Mouse (Mus musculus) G1E (cell line): ENCODE measurements at regions not wholly inside any gene's neighbourhood (a gene's known extent, or its start where the extent isn't known, plus 50 kb on each side); places are given as distances from the start of the nearest gene placed in this dataset.

Experiments
- CTCF ChIP-seq: IDR thresholded peaks from 2 replicates; pipeline ENCODE4 v1.5.1; 2012; ENCODE audit warnings: low read depth, low read length, inconsistent platforms, mixed read lengths
- GATA1 ChIP-seq: IDR thresholded peaks from 2 replicates; pipeline ENCODE4 v1.6.1; 2012; ENCODE audit warnings: borderline replicate concordance, low read length, inconsistent platforms, mixed read lengths
- GATA2 ChIP-seq: IDR thresholded peaks from 2 replicates; pipeline ENCODE4 v1.6.1; 2012; ENCODE audit warnings: low read depth, low read length, inconsistent platforms, borderline replicate concordance
- POLR2AphosphoS5 ChIP-seq: IDR thresholded peaks from 2 replicates; pipeline ENCODE4 v1.6.1; 2012; ENCODE audit warnings: low read depth, low read length, inconsistent platforms; ENCODE audit not compliant: insufficient replicate concordance
- TAL1 ChIP-seq: conservative IDR thresholded peaks from 2 replicates; pipeline ENCODE4 v1.6.1; 2012; ENCODE audit warnings: low read depth, low read length, inconsistent platforms, mixed read lengths

- TF ChIP-seq GATA2 (no peak), GATA1 (no peak), CTCF (no peak), TAL1 (no peak), POLR2AphosphoS5 (no peak)
Measured at GRCm38 (mm10) chr8:115833391-115833790, 125.8 kb upstream of the Maf start.
